Mouse (Mus musculus): Measurements from ENCODE around the gene Ccr1. TPM values are rescaled to one million over a fixed set of nuclear protein-coding genes. Genes with fewer than 3 reads are reported as not detected.

Ccr1 gene
- polyA plus RNA-seq, 1 experiment from 2014 or later: 1.1 TPM

DNA sequence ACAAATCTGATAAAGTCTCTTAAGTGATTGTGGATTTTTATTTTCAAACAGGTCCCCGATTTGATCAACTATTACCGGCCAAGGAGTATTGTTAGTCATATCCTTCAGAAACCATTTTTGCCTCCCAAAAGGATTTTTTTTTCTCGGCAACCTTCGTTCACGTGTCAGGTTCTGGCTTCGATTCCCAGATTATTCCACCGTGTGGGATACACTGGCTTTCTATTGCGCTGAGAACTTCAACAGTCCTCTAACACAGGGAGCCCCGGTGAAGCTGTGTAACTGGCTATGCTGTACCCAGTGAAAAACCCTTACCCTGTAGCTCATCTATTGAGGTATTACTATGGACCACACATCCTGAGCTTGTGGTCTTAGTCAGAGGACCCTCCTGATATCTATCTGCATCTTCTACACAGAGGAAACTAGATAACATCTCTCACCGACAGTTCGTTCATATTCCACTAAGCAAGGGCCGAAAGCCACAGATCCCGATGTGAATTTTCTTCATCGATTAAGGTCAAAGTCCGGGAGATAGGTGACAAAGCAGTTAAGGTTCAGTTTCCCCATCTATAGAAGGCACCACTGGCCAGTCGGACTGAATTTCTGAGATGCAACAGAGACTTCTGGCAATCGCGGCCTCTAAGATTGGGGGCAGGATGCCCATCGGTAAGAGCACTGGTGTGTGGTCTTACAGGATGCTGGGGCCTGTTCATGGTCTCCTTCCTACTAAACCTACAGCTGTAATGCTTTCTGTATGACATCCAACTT is 35.4 kb downstream of the Ccr1 start:
- ATAC-seq (ENCODE audit: insufficient read depth, low FRiP score, low TSS enrichment) (no peak), DNase-seq (ENCODE audit: low spot score) (no peak)
- no peak overlapping the region for H3K4me3 ChIP-seq (ENCODE audit: low read depth, low read length)
- no peak overlapping the region for H3K4me2 ChIP-seq (ENCODE audit: low read depth)
- no peaks in the 10 kb centered on the region for H3K9me3 ChIP-seq (ENCODE audit: control insufficient read depth, low read length)
- H3K36me3 ChIP-seq (ENCODE audit: control insufficient read depth, insufficient read depth, low read length): no peaks in the 10 kb centered on the region
- H3K27ac ChIP-seq (ENCODE audit: low read depth, low read length): no peak overlapping the region
- no peaks in the 10 kb centered on the region for H3K4me1 ChIP-seq (ENCODE audit: control insufficient read depth, insufficient read depth, low read length)
- 93% methylated on average over 19 of the region's 19 CpGs for WGBS
- H3K9ac ChIP-seq (ENCODE audit: low read length): no peak overlapping the region
- H3K27me3 ChIP-seq (ENCODE audit: control insufficient read depth, insufficient read depth, low read length): no peaks in the 10 kb centered on the region

GRCm38 (mm10) chr9:123931761-123932700 is 36.5 kb downstream of the Ccr1 start:
- ATAC-seq (ENCODE audit: insufficient read depth, low FRiP score, low TSS enrichment): no peak
- Histone ChIP-seq H3K27me3 (ENCODE audit: control insufficient read depth, insufficient read depth, low read length) (no peaks in the 10 kb centered on the region), H3K4me3 (ENCODE audit: low read depth, low read length) (no peak overlapping the region), H3K9ac (ENCODE audit: low read length) (no peak overlapping the region), H3K36me3 (ENCODE audit: control insufficient read depth, insufficient read depth, low read length) (no peaks in the 10 kb centered on the region), H3K4me2 (ENCODE audit: low read depth) (no peak overlapping the region), H3K9me3 (ENCODE audit: control insufficient read depth, low read length) (no peaks in the 10 kb centered on the region), H3K27ac (ENCODE audit: low read depth, low read length) (no peak overlapping the region), H3K4me1 (ENCODE audit: control insufficient read depth, insufficient read depth, low read length) (no peaks in the 10 kb centered on the region)
- DNase-seq (ENCODE audit: low spot score): no peak
- 82% methylated on average over 6 of the region's 6 CpGs for WGBS

GRCm38 (mm10) chr9:123930926-123931325 is 37.6 kb downstream of the Ccr1 start:
- WGBS: 95% methylated on average over 3 of the region's 3 CpGs
- no peaks in the 10 kb centered on the region for H3K4me1 ChIP-seq (ENCODE audit: control insufficient read depth, insufficient read depth, low read length)
- no peak overlapping the region for H3K27ac ChIP-seq (ENCODE audit: low read depth, low read length)
- no peak for ATAC-seq (ENCODE audit: insufficient read depth, low FRiP score, low TSS enrichment)
- DNase-seq (ENCODE audit: low spot score): no peak
- no peaks in the 10 kb centered on the region for H3K27me3 ChIP-seq (ENCODE audit: control insufficient read depth, insufficient read depth, low read length)
- no peak overlapping the region for H3K4me3 ChIP-seq (ENCODE audit: low read depth, low read length)
- no peak overlapping the region for H3K9ac ChIP-seq (ENCODE audit: low read length)
- H3K4me2 ChIP-seq (ENCODE audit: low read depth): no peak overlapping the region
- no peaks in the 10 kb centered on the region for H3K9me3 ChIP-seq (ENCODE audit: control insufficient read depth, low read length)
- no peaks in the 10 kb centered on the region for H3K36me3 ChIP-seq (ENCODE audit: control insufficient read depth, insufficient read depth, low read length)

- ATAC-seq (ENCODE audit: insufficient read depth, low FRiP score, low TSS enrichment): no peak
- Histone ChIP-seq H3K36me3 (ENCODE audit: control insufficient read depth, insufficient read depth, low read length) (no peaks in the 10 kb centered on the region), H3K9me3 (ENCODE audit: control insufficient read depth, low read length) (no peaks in the 10 kb centered on the region), H3K4me3 (ENCODE audit: low read depth, low read length) (no peak overlapping the region), H3K4me1 (ENCODE audit: control insufficient read depth, insufficient read depth, low read length) (no peaks in the 10 kb centered on the region), H3K27ac (ENCODE audit: low read depth, low read length) (no peak overlapping the region), H3K4me2 (ENCODE audit: low read depth) (no peak overlapping the region), H3K27me3 (ENCODE audit: control insufficient read depth, insufficient read depth, low read length) (no peaks in the 10 kb centered on the region), H3K9ac (ENCODE audit: low read length) (no peak overlapping the region)
- DNase-seq (ENCODE audit: low spot score): no peak
- 76% methylated on average over 3 of the region's 3 CpGs for WGBS
Observed at GRCm38 (mm10) chr9:123930476-123930875, 38.0 kb downstream of the Ccr1 start.

DNA sequence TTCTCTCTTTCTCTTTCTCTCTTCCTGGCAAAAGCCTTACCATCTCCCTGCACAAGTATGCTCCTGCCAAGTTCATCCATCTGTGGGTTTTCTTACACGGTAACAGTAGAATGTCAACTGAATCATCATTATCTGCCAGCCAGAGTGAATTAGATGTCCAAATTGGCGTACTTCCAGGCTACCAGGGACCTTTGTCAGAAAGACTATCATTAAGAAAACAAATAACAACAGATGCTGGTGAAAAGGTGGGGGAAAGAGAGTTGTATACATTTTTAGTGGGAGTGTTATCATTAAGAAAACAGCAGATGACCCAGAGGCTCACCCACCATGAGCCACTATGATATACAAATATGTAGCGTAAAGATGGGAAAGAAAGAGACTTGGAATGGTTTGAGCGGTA is 38.6 kb downstream of the Ccr1 start:
- Histone ChIP-seq H3K9me3 (ENCODE audit: control insufficient read depth, low read length) (no peaks in the 10 kb centered on the region), H3K36me3 (ENCODE audit: control insufficient read depth, insufficient read depth, low read length) (no peaks in the 10 kb centered on the region), H3K4me1 (ENCODE audit: control insufficient read depth, insufficient read depth, low read length) (no peaks in the 10 kb centered on the region), H3K27me3 (ENCODE audit: control insufficient read depth, insufficient read depth, low read length) (no peaks in the 10 kb centered on the region), H3K9ac (ENCODE audit: low read length) (no peak overlapping the region), H3K4me3 (ENCODE audit: low read depth, low read length) (no peak overlapping the region), H3K4me2 (ENCODE audit: low read depth) (no peak overlapping the region), H3K27ac (ENCODE audit: low read depth, low read length) (no peak overlapping the region)
- 85% methylated on average over 4 of the region's 4 CpGs for WGBS
- DNase-seq (ENCODE audit: low spot score): no peak
- ATAC-seq (ENCODE audit: insufficient read depth, low FRiP score, low TSS enrichment): no peak

DNA sequence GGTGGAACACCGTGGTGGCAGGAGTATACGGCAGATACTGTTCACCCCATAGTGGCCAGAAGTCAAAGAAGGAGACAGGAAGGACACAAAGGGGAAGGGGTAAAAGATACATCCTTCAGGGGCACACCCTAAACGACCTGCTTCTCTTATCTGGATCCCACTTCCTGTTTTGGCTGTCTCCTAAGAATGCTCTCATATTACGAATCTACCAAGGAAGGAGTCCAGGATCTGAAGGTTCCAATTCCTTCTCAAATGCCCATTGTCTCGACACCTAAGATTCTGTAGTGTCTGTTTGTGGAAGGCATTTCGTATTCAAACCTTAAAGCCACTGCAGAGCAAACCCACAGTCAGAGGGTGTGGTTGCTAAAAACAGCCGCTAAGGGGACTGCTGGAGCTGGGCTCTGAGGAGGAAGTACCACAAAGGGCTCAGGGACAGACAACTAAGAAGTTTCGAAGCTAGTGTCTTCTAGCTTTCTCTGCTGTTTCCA is 39.7 kb downstream of the Ccr1 start:
- no peak overlapping the region for H3K9ac ChIP-seq (ENCODE audit: low read length)
- no peak overlapping the region for H3K4me3 ChIP-seq (ENCODE audit: low read depth, low read length)
- no peaks in the 10 kb centered on the region for H3K36me3 ChIP-seq (ENCODE audit: control insufficient read depth, insufficient read depth, low read length)
- H3K27ac ChIP-seq (ENCODE audit: low read depth, low read length): no peak overlapping the region
- ATAC-seq (ENCODE audit: insufficient read depth, low FRiP score, low TSS enrichment): no peak
- H3K4me2 ChIP-seq (ENCODE audit: low read depth): no peak overlapping the region
- no peaks in the 10 kb centered on the region for H3K4me1 ChIP-seq (ENCODE audit: control insufficient read depth, insufficient read depth, low read length)
- no peaks in the 10 kb centered on the region for H3K27me3 ChIP-seq (ENCODE audit: control insufficient read depth, insufficient read depth, low read length)
- 57% methylated on average over 8 of the region's 8 CpGs for WGBS
- DNase-seq (ENCODE audit: low spot score): no peak
- H3K9me3 ChIP-seq (ENCODE audit: control insufficient read depth, low read length): no peaks in the 10 kb centered on the region

DNA sequence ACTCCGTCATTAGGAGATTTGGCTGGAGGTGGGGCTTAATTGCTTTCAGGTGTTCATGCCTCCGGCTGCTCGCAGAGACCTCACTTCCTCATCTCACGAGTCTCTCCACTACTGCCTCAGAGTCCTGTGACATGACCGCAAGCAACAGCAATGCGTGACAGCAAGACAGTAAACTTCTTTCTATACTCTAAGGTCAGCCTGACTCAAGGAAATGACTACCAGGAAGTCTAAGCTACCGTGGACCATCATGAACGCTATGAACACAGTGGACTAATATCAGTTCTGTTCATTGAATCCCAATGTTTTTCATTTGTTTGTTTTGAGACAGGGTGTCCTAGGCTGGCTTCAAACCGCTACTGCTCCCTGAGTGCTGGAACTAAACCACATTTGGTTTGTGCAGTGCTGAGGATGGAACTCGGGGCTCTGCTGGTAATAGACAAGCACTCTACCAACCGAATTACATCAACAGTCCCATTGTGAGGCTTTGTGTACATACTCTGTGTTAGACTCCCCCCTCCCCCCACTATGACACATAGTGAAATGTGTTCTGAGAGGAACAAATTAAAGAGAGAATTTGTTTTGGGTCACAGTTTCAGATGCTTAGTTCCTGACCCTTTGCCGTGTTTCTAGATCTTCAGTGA is 40.3 kb downstream of the Ccr1 start:
- Histone ChIP-seq H3K4me3 (ENCODE audit: low read depth, low read length) (no peak overlapping the region), H3K9ac (ENCODE audit: low read length) (no peak overlapping the region), H3K4me1 (ENCODE audit: control insufficient read depth, insufficient read depth, low read length) (0 out of 2 replicates have a peak, but pooled peaks cover under 1% of the 10 kb centered on the region), H3K9me3 (ENCODE audit: control insufficient read depth, low read length) (no peaks in the 10 kb centered on the region), H3K27ac (ENCODE audit: low read depth, low read length) (no peak overlapping the region), H3K36me3 (ENCODE audit: control insufficient read depth, insufficient read depth, low read length) (no peaks in the 10 kb centered on the region), H3K4me2 (ENCODE audit: low read depth) (no peak overlapping the region), H3K27me3 (ENCODE audit: control insufficient read depth, insufficient read depth, low read length) (no peaks in the 10 kb centered on the region)
- DNase-seq (ENCODE audit: low spot score) (no peak), ATAC-seq (ENCODE audit: insufficient read depth, low FRiP score, low TSS enrichment) (no peak)
- 74% methylated on average over 12 of the region's 12 CpGs for WGBS

- H3K4me1 ChIP-seq (ENCODE audit: control insufficient read depth, insufficient read depth, low read length): 0 out of 2 replicates have a peak, but pooled peaks cover 3% of the 10 kb centered on the region
- DNase-seq (ENCODE audit: low spot score) (no peak), ATAC-seq (ENCODE audit: insufficient read depth, low FRiP score, low TSS enrichment) (no peak)
- 53% methylated on average over 16 of the region's 16 CpGs for WGBS
- no peaks in the 10 kb centered on the region for H3K9me3 ChIP-seq (ENCODE audit: control insufficient read depth, low read length)
- H3K9ac ChIP-seq (ENCODE audit: low read length): peak overlapping the region; percentile 0; the same call in 1 of the 2 replicates
- H3K27ac ChIP-seq (ENCODE audit: low read depth, low read length): no peak overlapping the region
- no peaks in the 10 kb centered on the region for H3K27me3 ChIP-seq (ENCODE audit: control insufficient read depth, insufficient read depth, low read length)
- no peak overlapping the region for H3K4me2 ChIP-seq (ENCODE audit: low read depth)
- no peak overlapping the region for H3K4me3 ChIP-seq (ENCODE audit: low read depth, low read length)
- no peaks in the 10 kb centered on the region for H3K36me3 ChIP-seq (ENCODE audit: control insufficient read depth, insufficient read depth, low read length)
Observed at GRCm38 (mm10) chr9:123927281-123927960, 41.1 kb downstream of the Ccr1 start.
